Mouse (Mus musculus) testis, adult 2 months (tissue): ENCODE measurements around the gene Shcbp1l. TPM values are rescaled to one million over a fixed set of nuclear protein-coding genes. Genes with fewer than 3 reads are reported as not detected.
"Not testable (repeated sequence)": the region's sequence is repeated elsewhere in the genome, so short reads cannot be mapped to it uniquely, and the experiment has no call there.

ENCODE experiments used
- H3K27ac ChIP-seq: fragments of 200-500 bp; 2 replicates; pipeline ENCODE4 v1.5.1; 2012; ENCODE audit warnings: low read depth, low read length; ENCODE audit not compliant: control insufficient read depth, insufficient read depth
- H3K27me3 ChIP-seq: fragments of 200-500 bp; 2 replicates; pipeline ENCODE4 v1.6.1; 2012; ENCODE audit warnings: mild to moderate bottlenecking, low read length, moderate library complexity; ENCODE audit not compliant: control insufficient read depth, insufficient read depth
- H3K36me3 ChIP-seq: fragments of 200-500 bp; 2 replicates; pipeline ENCODE4 v1.6.1; 2012; ENCODE audit warnings: mild to moderate bottlenecking, low read length; ENCODE audit not compliant: control insufficient read depth, insufficient read depth
- H3K4me1 ChIP-seq: fragments of 200-500 bp; 2 replicates; pipeline ENCODE4 v1.6.1; 2012; ENCODE audit warnings: low read length; ENCODE audit not compliant: control insufficient read depth, insufficient read depth
- H3K4me3 ChIP-seq: fragments of 200-500 bp; 2 replicates; pipeline ENCODE4 v1.5.1; 2012; ENCODE audit warnings: low read depth, mild to moderate bottlenecking, low read length, moderate library complexity, mixed read lengths; ENCODE audit not compliant: control insufficient read depth
- CTCF ChIP-seq: fragments of 200-500 bp; IDR thresholded peaks from 2 replicates; pipeline ENCODE4 v1.5.1; 2012; ENCODE audit warnings: low read depth, mild to moderate bottlenecking, inconsistent platforms, low read length, moderate library complexity; ENCODE audit not compliant: control insufficient read depth, insufficient read depth, insufficient replicate concordance
- POLR2A ChIP-seq: fragments of 200-500 bp; IDR thresholded peaks from 2 replicates; pipeline ENCODE4 v1.6.1; 2012; ENCODE audit warnings: low read depth, mild to moderate bottlenecking, inconsistent platforms, low read length, moderate library complexity; ENCODE audit not compliant: control insufficient read depth
- polyA plus RNA-seq: library from polyadenylated mRNA; depleted of rRNA; stranded (reverse); fragments of >200 nt; gene quantifications from 2 replicates; pipeline ENCODE4 v1.2.3, GENCODE M21; 2012

Gene Shcbp1l
- polyA plus RNA-seq, 1 experiment: 111 TPM

DNA sequence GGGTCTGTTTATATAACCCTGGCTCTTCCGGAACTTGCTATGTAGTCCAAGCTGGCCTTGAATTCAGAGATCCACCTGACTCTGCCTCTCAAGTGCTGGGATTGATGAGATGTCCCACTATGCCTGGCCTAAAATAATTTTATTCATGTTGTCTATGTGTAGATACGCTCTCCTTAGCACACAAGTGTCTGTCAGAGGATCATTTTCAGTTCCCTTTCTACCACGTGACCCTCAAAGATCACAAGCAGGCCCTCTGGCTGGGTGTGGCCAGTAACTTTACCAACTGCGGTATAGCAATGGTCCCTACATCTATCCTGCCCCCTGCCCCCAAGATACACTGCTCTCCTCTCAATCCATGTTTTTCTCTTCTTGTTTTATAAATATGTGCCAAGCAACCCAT is 10.0 kb upstream of the Shcbp1l start:
- Histone ChIP-seq H3K4me3 (no peak overlapping the region), H3K27me3 (no peaks in the 10 kb centered on the region), H3K36me3 (no peaks in the 10 kb centered on the region), H3K4me1 (peaks cover 3% of the 10 kb centered on the region), H3K27ac (no peak overlapping the region)
- TF ChIP-seq POLR2A (no peak), CTCF (no peak)

- not testable (repeated sequence) for H3K4me1 ChIP-seq, H3K36me3 ChIP-seq, H3K27ac ChIP-seq, H3K27me3 ChIP-seq, H3K4me3 ChIP-seq
Observed at GRCm38 (mm10) chr1:153415742-153416141, 9.2 kb upstream of the Shcbp1l start.

DNA sequence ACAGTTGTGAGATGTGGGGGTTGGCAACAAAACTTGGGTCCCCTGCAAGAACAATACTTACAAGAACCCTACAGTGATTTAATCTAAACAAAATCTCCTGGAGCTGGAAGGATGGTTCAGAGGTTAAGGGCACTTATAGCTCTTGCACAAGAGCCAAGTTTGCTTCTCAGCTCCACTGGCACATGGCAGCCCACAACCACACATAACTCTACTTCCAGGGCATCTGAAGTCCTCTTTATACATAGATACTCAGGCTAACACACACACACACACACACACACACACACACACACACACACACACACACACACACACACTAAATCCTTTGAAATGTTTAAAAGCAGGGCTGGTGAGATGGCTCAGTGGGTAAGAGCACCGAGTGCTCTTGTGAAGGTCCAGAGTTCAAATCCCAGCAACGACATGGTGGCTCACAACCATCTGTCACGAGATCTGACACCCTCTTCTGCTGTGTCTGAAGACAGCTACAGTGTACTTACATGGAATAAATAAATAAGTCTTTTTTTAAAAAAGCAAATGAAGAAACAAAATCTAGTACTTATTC is 8.6 kb upstream of the Shcbp1l start:
- not testable (repeated sequence) for H3K4me1 ChIP-seq, H3K27ac ChIP-seq, H3K4me3 ChIP-seq, H3K36me3 ChIP-seq, H3K27me3 ChIP-seq

GRCm38 (mm10) chr1:153417805-153418204 is 7.2 kb upstream of the Shcbp1l start:
- not testable (repeated sequence) for H3K27ac ChIP-seq, H3K36me3 ChIP-seq, H3K4me3 ChIP-seq, H3K4me1 ChIP-seq, H3K27me3 ChIP-seq

DNA sequence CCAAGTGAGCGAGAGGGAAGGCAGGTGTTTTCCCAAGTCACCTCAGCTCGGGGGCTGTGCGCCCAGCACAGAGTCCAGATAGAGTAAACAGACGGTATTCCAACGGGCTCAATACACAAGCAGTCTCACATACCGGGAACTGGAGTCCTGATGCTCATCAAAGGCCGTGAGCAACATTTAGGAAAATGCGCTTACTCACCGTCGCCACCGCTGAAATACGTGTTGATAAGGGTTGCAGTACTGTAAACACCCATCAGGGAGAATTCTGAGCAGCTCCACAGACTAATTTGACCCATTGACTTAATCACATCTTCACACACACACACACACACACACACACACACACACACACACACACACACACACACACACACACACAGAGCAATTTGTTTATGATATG is 691 bp upstream of the Shcbp1l start:
- Histone ChIP-seq H3K27me3 (no peaks in the 10 kb centered on the region), H3K27ac (peak overlapping the region; percentile 65), H3K4me1 (peaks cover 14% of the 10 kb centered on the region), H3K4me3 (peak overlapping the region; percentile 88), H3K36me3 (no peaks in the 10 kb centered on the region; the same call in 1 of the 2 replicates)
- TF ChIP-seq POLR2A (no peak), CTCF (no peak)

- no peaks in the 10 kb centered on the region for H3K27me3 ChIP-seq
- H3K4me1 ChIP-seq: no peaks in the 10 kb centered on the region
- TF ChIP-seq POLR2A: no peak
- no peak for TF ChIP-seq CTCF
- H3K27ac ChIP-seq: no peak overlapping the region
- H3K36me3 ChIP-seq: peaks cover 4% of the 10 kb centered on the region
- H3K4me3 ChIP-seq: peak overlapping the region; percentile 63
Observed at GRCm38 (mm10) chr1:153431158-153431557, 6.2 kb downstream of the Shcbp1l start.

DNA sequence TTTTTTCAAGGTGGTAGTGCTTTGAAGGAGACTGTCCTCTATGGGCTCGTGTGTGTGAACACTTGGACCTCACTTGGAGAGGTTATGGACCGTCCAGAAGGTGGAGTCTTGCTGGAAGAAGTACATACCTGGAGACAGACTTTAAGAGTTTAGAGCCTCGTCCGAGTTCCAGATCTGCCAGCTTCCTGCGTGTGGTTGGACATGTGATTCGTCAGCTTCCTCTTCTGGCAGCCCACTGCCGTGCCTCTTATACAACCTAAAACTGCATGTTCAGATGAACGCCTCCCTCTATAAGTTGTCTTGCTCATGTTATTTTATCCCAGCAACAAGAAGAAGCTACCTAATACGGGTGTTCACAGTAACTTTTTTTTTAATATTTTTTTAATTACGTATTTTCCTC is 6.7 kb downstream of the Shcbp1l start:
- Histone ChIP-seq H3K4me3 (peak overlapping the region; percentile 63), H3K36me3 (peaks cover 4% of the 10 kb centered on the region), H3K27ac (no peak overlapping the region), H3K27me3 (no peaks in the 10 kb centered on the region), H3K4me1 (no peaks in the 10 kb centered on the region)
- TF ChIP-seq CTCF (no peak), POLR2A (no peak)

- Histone ChIP-seq H3K27me3 (no peaks in the 10 kb centered on the region), H3K4me1 (no peaks in the 10 kb centered on the region), H3K36me3 (peaks cover 4% of the 10 kb centered on the region), H3K4me3 (no peak overlapping the region; the same call in 1 of the 2 replicates), H3K27ac (no peak overlapping the region)
- TF ChIP-seq POLR2A: no peak
- TF ChIP-seq CTCF: no peak
Observed at GRCm38 (mm10) chr1:153432329-153432728, 7.4 kb downstream of the Shcbp1l start.
